Mouse (Mus musculus): Measurements from ENCODE around the gene Sema3d.

The Sema3d gene

GRCm38 (mm10) chr5:12637763-12638468 is 254.7 kb downstream of the Sema3d start:
- no peak for DNase-seq
